8 mouse cellular contexts compared by ENCODE assay signal in the genomic region with DNA sequence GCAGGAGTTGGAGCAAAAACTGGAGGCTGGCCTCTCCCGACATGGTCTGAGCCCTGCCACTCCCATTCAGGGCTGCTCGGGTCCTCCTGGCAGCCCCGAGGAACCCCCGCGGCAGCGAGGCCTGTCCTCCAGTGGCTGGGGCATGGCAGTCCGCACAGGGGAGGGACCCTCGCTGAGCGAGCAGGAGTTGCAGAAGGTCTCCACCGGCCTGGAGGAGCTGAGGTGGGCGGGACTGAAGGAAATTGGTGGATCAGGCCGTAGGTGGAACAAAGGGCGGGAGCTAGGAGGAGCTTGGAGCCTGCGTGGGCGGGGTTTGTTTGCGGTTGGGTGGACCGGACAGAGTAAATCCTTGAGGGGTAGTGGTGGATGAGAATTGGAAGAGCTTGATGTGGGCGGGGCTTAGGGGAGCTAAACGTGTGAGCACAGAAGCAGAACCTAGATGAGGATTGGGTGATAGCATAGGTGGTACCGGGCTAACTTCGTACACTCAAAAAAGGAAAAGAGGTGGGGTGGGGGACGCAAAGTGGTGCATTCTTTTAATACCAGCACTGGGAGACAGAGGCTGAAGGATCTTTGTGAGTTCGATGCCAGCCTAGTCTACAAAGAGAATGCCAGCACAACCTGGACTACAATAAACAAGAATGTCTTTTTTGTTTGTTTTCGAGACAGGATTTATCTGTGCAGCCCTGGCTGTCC. TPM values are rescaled to one million over a fixed set of nuclear protein-coding genes. Genes with fewer than 3 reads are reported as not detected.
DNase-seq lines count a peak whose midpoint lies in the region; ATAC-seq and TF ChIP-seq lines count a peak whose summit lies in the region.

No protein-coding gene starts in this region.

- peak; percentile 86 for ATAC-seq in embryonic facial prominence, embryonic 12.5 days (ENCODE audit: insufficient number of reproducible peaks, insufficient read depth, low FRiP score, low TSS enrichment)
- peak; percentile 89 for ATAC-seq in granulocyte monocyte progenitor cell, adult 5-6 weeks (replicated peaks; ENCODE audit: poor library complexity, severe bottlenecking)
- peak; percentile 84 for ATAC-seq in intestine, postnatal 0 days
- ATAC-seq in midbrain, embryonic 11.5 days (ENCODE audit: low FRiP score) = peak; percentile 89

- H3K4me2 ChIP-seq in embryonic facial prominence, embryonic 12.5 days (replicated peaks) = peak overlapping the region; percentile 86
- H3K4me2 ChIP-seq in intestine, postnatal 0 days (replicated peaks; ENCODE audit: low read depth) = peak overlapping the region; percentile 99
- peak overlapping the region; percentile 82 for H3K4me2 ChIP-seq in midbrain, embryonic 11.5 days

- peaks cover 33% of the 10 kb centered on the region for H3K27me3 ChIP-seq in embryonic facial prominence, embryonic 12.5 days
- peaks cover 14% of the 10 kb centered on the region for H3K27me3 ChIP-seq in intestine, postnatal 0 days (replicated peaks; ENCODE audit: control insufficient read depth, insufficient read depth, low read length)
- peaks cover 21% of the 10 kb centered on the region for H3K27me3 ChIP-seq in midbrain, embryonic 11.5 days (ENCODE audit: control insufficient read depth, insufficient read depth, low read length)

- no peaks in the 10 kb centered on the region for H3K36me3 ChIP-seq in embryonic facial prominence, embryonic 12.5 days
- no peaks in the 10 kb centered on the region for H3K36me3 ChIP-seq in intestine, postnatal 0 days (ENCODE audit: control insufficient read depth, insufficient read depth)
- no peaks in the 10 kb centered on the region for H3K36me3 ChIP-seq in midbrain, embryonic 11.5 days (ENCODE audit: control insufficient read depth, insufficient read depth, low read length)

- H3K9ac ChIP-seq in embryonic facial prominence, embryonic 12.5 days = peak overlapping the region; percentile 61
- peak overlapping the region; percentile 34; the same call in 1 of the 2 replicates for H3K9ac ChIP-seq in intestine, postnatal 0 days (ENCODE audit: low read depth, low read length)
- peak overlapping the region; percentile 72 for H3K9ac ChIP-seq in midbrain, embryonic 11.5 days (ENCODE audit: low read length)

- H3K4me3 ChIP-seq in embryonic facial prominence, embryonic 12.5 days = peak overlapping the region; percentile 47
- H3K4me3 ChIP-seq in intestine, postnatal 0 days (ENCODE audit: low read depth, low read length) = peak overlapping the region; percentile 64
- H3K4me3 ChIP-seq in midbrain, embryonic 11.5 days (ENCODE audit: low read depth, low read length) = peak overlapping the region; percentile 41

- no peak for TF ChIP-seq CTCF in intestine, postnatal 0 days (IDR thresholded peaks at IDR 0.05; ENCODE audit: low read depth)

- H3K4me1 ChIP-seq in embryonic facial prominence, embryonic 12.5 days = peaks cover 12% of the 10 kb centered on the region; the same call in 1 of the 2 replicates
- H3K4me1 ChIP-seq in intestine, postnatal 0 days (replicated peaks; ENCODE audit: control insufficient read depth, insufficient read depth, low read length) = peaks cover 4% of the 10 kb centered on the region; the same call in 1 of the 2 replicates
- H3K4me1 ChIP-seq in midbrain, embryonic 11.5 days (ENCODE audit: control insufficient read depth, insufficient read depth, low read length) = peaks cover 6% of the 10 kb centered on the region; the same call in 1 of the 2 replicates

- WGBS in embryonic facial prominence, embryonic 12.5 days = 7% methylated on average over 24 of the region's 24 CpGs
- WGBS in intestine, postnatal 0 days = 4% methylated on average over 24 of the region's 24 CpGs
- WGBS in midbrain, embryonic 11.5 days = 8% methylated on average over 24 of the region's 24 CpGs

- DNase-seq in 3134 (ENCODE audit: extremely low read depth, insufficient read length, low spot score) = peak; percentile 95
- peak; percentile 96 to 97 for DNase-seq in adrenal gland, postnatal 36 days
- peak; percentile 83 for DNase-seq in left cerebral cortex, postnatal 4 days
- DNase-seq in midbrain, embryonic 11.5 days (ENCODE audit: low spot score, missing footprints) = peak; percentile 98
- DNase-seq in skeletal muscle tissue, adult 2 months (ENCODE audit: low read depth, low spot score) = peak; percentile 92

- intact Hi-C loops in left cerebral cortex, postnatal 4 days (cut with DNase I) = no loop called here

- H3K9me3 ChIP-seq in embryonic facial prominence, embryonic 12.5 days = no peaks in the 10 kb centered on the region
- no peaks in the 10 kb centered on the region for H3K9me3 ChIP-seq in intestine, postnatal 0 days (ENCODE audit: control insufficient read depth)
- H3K9me3 ChIP-seq in midbrain, embryonic 11.5 days (ENCODE audit: control insufficient read depth, low read length) = no peaks in the 10 kb centered on the region

- H3K27ac ChIP-seq in embryonic facial prominence, embryonic 12.5 days = 0 out of 2 replicates have a peak overlapping the region, but pooled peaks have one; percentile 64
- peak overlapping the region; percentile 7; the same call in 1 of the 2 replicates for H3K27ac ChIP-seq in intestine, postnatal 0 days (ENCODE audit: low read depth, low read length)
- no peak overlapping the region for H3K27ac ChIP-seq in midbrain, embryonic 11.5 days (ENCODE audit: low read depth, low read length)

RNA-seq across cellular contexts. Expression of a gene that starts 9.8 kb away (rescaled TPM):
- not detected for total RNA-seq in adrenal gland, postnatal 36 days (2021)
- 0.11 and 0.19 TPM in 2 replicates for polyA plus RNA-seq in embryonic facial prominence, embryonic 12.5 days (2016; fragmentation: Nextera tagmentation; extraction: Ambion mirVana)
- not detected in 2 replicates for total RNA-seq in granulocyte monocyte progenitor cell, adult 5-6 weeks (2014; fragmentation: Nextera tagmentation)
- total RNA-seq in granulocyte monocyte progenitor cell, adult 5-6 weeks (2017) = 0.17 TPM in 1 of 2 replicates, not detected in the other
- polyA plus RNA-seq in intestine, postnatal 0 days (2015; fragmentation: Nextera tagmentation; extraction: Ambion mirVana) = 0.13 TPM in 1 of 2 replicates, not detected in the other
- total RNA-seq in left cerebral cortex, postnatal 4 days (2021) = not detected
- 0.07 TPM in 1 of 2 replicates, not detected in the other for polyA plus RNA-seq in midbrain, embryonic 11.5 days (2014; fragmentation: Nextera tagmentation; extraction: Ambion mirVana)

RNA-seq across cellular contexts. Expression of a gene that starts 21.9 kb away (rescaled TPM):
- 10 to 100 TPM in 1 of 2 experiments, 1 to 10 TPM in 1; 8.6 to 10.7 TPM for total RNA-seq in adrenal gland, postnatal 36 days (2021)
- 32.9 and 35.6 TPM in 2 replicates for polyA plus RNA-seq in embryonic facial prominence, embryonic 12.5 days (2016; fragmentation: Nextera tagmentation; extraction: Ambion mirVana)
- total RNA-seq in granulocyte monocyte progenitor cell, adult 5-6 weeks (2014; fragmentation: Nextera tagmentation) = not detected in 2 replicates
- not detected in 2 replicates for total RNA-seq in granulocyte monocyte progenitor cell, adult 5-6 weeks (2017)
- polyA plus RNA-seq in intestine, postnatal 0 days (2015; fragmentation: Nextera tagmentation; extraction: Ambion mirVana) = 3.5 and 4.5 TPM in 2 replicates
- total RNA-seq in left cerebral cortex, postnatal 4 days (2021) = 10 to 100 TPM; 59.7 to 68.8 TPM
- 20.8 and 21.8 TPM in 2 replicates for polyA plus RNA-seq in midbrain, embryonic 11.5 days (2014; fragmentation: Nextera tagmentation; extraction: Ambion mirVana)

RNA-seq across cellular contexts. Expression of a gene that starts 23.5 kb away (rescaled TPM):
- total RNA-seq in adrenal gland, postnatal 36 days (2021) = 100 to 1,000 TPM in 1 of 2 experiments, 10 to 100 TPM in 1; 95.0 to 106 TPM
- polyA plus RNA-seq in embryonic facial prominence, embryonic 12.5 days (2016; fragmentation: Nextera tagmentation; extraction: Ambion mirVana) = 76.3 and 84.7 TPM in 2 replicates
- total RNA-seq in granulocyte monocyte progenitor cell, adult 5-6 weeks (2014; fragmentation: Nextera tagmentation) = 40.8 and 84.2 TPM in 2 replicates
- 28.6 and 30.1 TPM in 2 replicates for total RNA-seq in granulocyte monocyte progenitor cell, adult 5-6 weeks (2017)
- 42.8 and 44.1 TPM in 2 replicates for polyA plus RNA-seq in intestine, postnatal 0 days (2015; fragmentation: Nextera tagmentation; extraction: Ambion mirVana)
- total RNA-seq in left cerebral cortex, postnatal 4 days (2021) = 100 to 1,000 TPM; 232 to 258 TPM
- 68.0 and 74.8 TPM in 2 replicates for polyA plus RNA-seq in midbrain, embryonic 11.5 days (2014; fragmentation: Nextera tagmentation; extraction: Ambion mirVana)

RNA-seq across cellular contexts. Expression of a gene that starts 33.6 kb away (rescaled TPM):
- 100 to 1,000 TPM; 236 to 262 TPM for total RNA-seq in adrenal gland, postnatal 36 days (2021)
- polyA plus RNA-seq in embryonic facial prominence, embryonic 12.5 days (2016; fragmentation: Nextera tagmentation; extraction: Ambion mirVana) = 660 and 677 TPM in 2 replicates
- total RNA-seq in granulocyte monocyte progenitor cell, adult 5-6 weeks (2014; fragmentation: Nextera tagmentation) = 104 and 115 TPM in 2 replicates
- 138 and 190 TPM in 2 replicates for total RNA-seq in granulocyte monocyte progenitor cell, adult 5-6 weeks (2017)
- 124 and 130 TPM in 2 replicates for polyA plus RNA-seq in intestine, postnatal 0 days (2015; fragmentation: Nextera tagmentation; extraction: Ambion mirVana)
- 100 to 1,000 TPM; 485 to 487 TPM for total RNA-seq in left cerebral cortex, postnatal 4 days (2021)
- 276 and 281 TPM in 2 replicates for polyA plus RNA-seq in midbrain, embryonic 11.5 days (2014; fragmentation: Nextera tagmentation; extraction: Ambion mirVana)

RNA-seq across cellular contexts. Expression of a gene that starts 44.7 kb away (rescaled TPM):
- total RNA-seq in adrenal gland, postnatal 36 days (2021) = 100 to 1,000 TPM in 1 of 2 experiments, 10 to 100 TPM in 1; 90.4 to 123 TPM
- 93.3 and 95.7 TPM in 2 replicates for polyA plus RNA-seq in embryonic facial prominence, embryonic 12.5 days (2016; fragmentation: Nextera tagmentation; extraction: Ambion mirVana)
- total RNA-seq in granulocyte monocyte progenitor cell, adult 5-6 weeks (2014; fragmentation: Nextera tagmentation) = 76.6 and 105 TPM in 2 replicates
- total RNA-seq in granulocyte monocyte progenitor cell, adult 5-6 weeks (2017) = 87.5 and 88.9 TPM in 2 replicates
- polyA plus RNA-seq in intestine, postnatal 0 days (2015; fragmentation: Nextera tagmentation; extraction: Ambion mirVana) = 53.2 and 56.4 TPM in 2 replicates
- 10 to 100 TPM; 34.8 to 37.9 TPM for total RNA-seq in left cerebral cortex, postnatal 4 days (2021)
- polyA plus RNA-seq in midbrain, embryonic 11.5 days (2014; fragmentation: Nextera tagmentation; extraction: Ambion mirVana) = 55.6 and 65.9 TPM in 2 replicates

Comparison
In these comparisons a context has a peak if more than half of its experiments do, and no peak if none do; other contexts are left out.
1. RNA of a gene that starts 21.9 kb away (total RNA-seq): 59.7 to 68.8 TPM in left cerebral cortex, postnatal 4 days and 8.6 to 10.7 TPM in adrenal gland, postnatal 36 days; not detected in granulocyte monocyte progenitor cell, adult 5-6 weeks; every median in the first group is over 4 times any median in the second.
2. Peak in every context shown above with its lines, with median percentiles within 50 percentile points of each other: DNase-seq, ATAC-seq, H3K4me2 ChIP-seq, H3K4me3 ChIP-seq and H3K9ac ChIP-seq.